Mouse (Mus musculus) kidney, postnatal 0 days (tissue): ENCODE data around the gene 4930402H24Rik. TPM values are rescaled to one million over a fixed set of nuclear protein-coding genes. Genes with fewer than 3 reads are reported as not detected.

ENCODE experiments used
- ATAC-seq: fragments of 200-750 bp; cut with Nextera tagmentation; replicated peaks from 2 replicates; pipeline ENCODE4 v1.8.0; 2017; ENCODE audit warnings: low read depth, moderate number of reproducible peaks, moderate TSS enrichment, moderate library complexity; ENCODE audit not compliant: low FRiP score
- DNase-seq: peaks from one replicate; pipeline ENCODE4 v3.0.0-alpha.2; 2016; ENCODE audit warnings: low spot score
- H3K27ac ChIP-seq: fragments of 300-500 bp; sonication (generic); 2 replicates; pipeline ENCODE4 v1.5.1; 2014; ENCODE audit warnings: mild to moderate bottlenecking
- H3K27me3 ChIP-seq: fragments of 300-500 bp; sonication (generic); 2 replicates; pipeline ENCODE4 v1.6.1; 2014; ENCODE audit warnings: low read length, mixed read lengths; ENCODE audit not compliant: insufficient read depth
- H3K36me3 ChIP-seq: fragments of 300-500 bp; sonication (generic); 2 replicates; pipeline ENCODE4 v1.6.1; 2014; ENCODE audit warnings: low read length, mixed read lengths; ENCODE audit not compliant: insufficient read depth
- H3K4me1 ChIP-seq: fragments of 300-500 bp; sonication (generic); replicated peaks from 2 replicates; pipeline ENCODE4 v1.6.1; 2014; ENCODE audit warnings: antibody characterized with exemption, low read length, mixed read lengths; ENCODE audit not compliant: insufficient read depth
- H3K4me2 ChIP-seq: fragments of 300-500 bp; sonication (generic); 2 replicates; pipeline ENCODE4 v1.6.1; 2014; ENCODE audit warnings: mild to moderate bottlenecking, low read length, moderate library complexity, mixed read lengths
- H3K4me3 ChIP-seq: fragments of 300-500 bp; sonication (generic); replicated peaks from 2 replicates; pipeline ENCODE4 v1.5.1; 2014; ENCODE audit warnings: low read depth, low read length
- H3K9ac ChIP-seq: fragments of 300-500 bp; sonication (generic); 2 replicates; pipeline ENCODE4 v1.6.1; 2014; ENCODE audit warnings: low read depth, low read length
- H3K9me3 ChIP-seq: fragments of 300-500 bp; sonication (generic); replicated peaks from 2 replicates; pipeline ENCODE4 v1.6.1; 2016; ENCODE audit warnings: low read length, inconsistent platforms, mixed read lengths
- CTCF ChIP-seq: IDR thresholded peaks from 2 replicates; pipeline ENCODE4 v1.5.1; 2016; ENCODE audit warnings: antibody characterized with exemption, low read depth, mild to moderate bottlenecking, moderate library complexity
- WGBS: fragments of 180-500 bp; shearing (Covaris S2); extraction: QIAGEN DNeasy Blood & Tissue Kit; methylation state at CpG from one replicate; pipeline ENCODE4 v1.1.7; 2014; 5-methylcytosine and 5-hydroxymethylcytosine counted together
- polyA plus RNA-seq: library from polyadenylated mRNA; unstranded; fragments of >200 nt; fragmentation: Nextera tagmentation; extraction: Ambion mirVana; gene quantifications from 2 replicates; pipeline ENCODE4 v1.2.1, GENCODE M21; 2015

The 4930402H24Rik gene
- polyA plus RNA-seq, 1 experiment from 2014 or later: 19.2 TPM

DNA sequence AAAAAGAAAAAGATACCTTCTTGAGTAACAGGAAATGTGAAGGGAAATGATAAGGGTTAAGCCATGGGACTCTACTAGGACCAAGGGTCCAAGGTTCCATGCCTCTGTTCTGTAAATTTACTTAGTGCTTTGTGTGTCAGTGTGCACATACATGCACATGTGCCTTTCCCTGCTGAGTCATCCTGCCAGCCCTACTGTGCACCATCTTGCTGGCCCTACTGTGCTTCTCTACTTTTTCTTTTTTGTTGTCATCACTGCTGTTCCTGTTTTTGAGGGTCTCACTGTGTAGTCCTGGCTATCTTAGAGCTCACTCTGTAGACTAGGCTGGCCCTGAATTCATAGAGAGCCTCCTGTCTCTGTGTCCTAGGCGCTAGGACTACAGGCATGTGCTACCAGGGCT is 178.5 kb downstream of the 4930402H24Rik start:
- Histone ChIP-seq H3K36me3 (peaks cover 59% of the 10 kb centered on the region), H3K4me1 (no peaks in the 10 kb centered on the region), H3K27me3 (no peaks in the 10 kb centered on the region), H3K9ac (no peak overlapping the region), H3K9me3 (no peaks in the 10 kb centered on the region), H3K27ac (no peak overlapping the region), H3K4me3 (no peak overlapping the region), H3K4me2 (no peak overlapping the region)
- ATAC-seq: no peak
- TF ChIP-seq CTCF: no peak
- no peak for DNase-seq
- 96% methylated on average over 1 of the region's 1 CpGs for WGBS

- Histone ChIP-seq H3K27ac (no peak overlapping the region), H3K9ac (no peak overlapping the region), H3K36me3 (peaks cover 53% of the 10 kb centered on the region), H3K4me1 (no peaks in the 10 kb centered on the region), H3K4me2 (no peak overlapping the region), H3K4me3 (no peak overlapping the region), H3K27me3 (no peaks in the 10 kb centered on the region), H3K9me3 (no peaks in the 10 kb centered on the region)
- DNase-seq: no peak
- no peak for TF ChIP-seq CTCF
- ATAC-seq: no peak
- WGBS: 81% methylated on average over 4 of the region's 4 CpGs
These were observed 181.8 kb downstream of the 4930402H24Rik start for GRCm38 (mm10) chr2:130724369-130724768.

- TF ChIP-seq CTCF: no peak
These were observed 188.3 kb downstream of the 4930402H24Rik start for GRCm38 (mm10) chr2:130717951-130718350.

GRCm38 (mm10) chr2:130707057-130707456 is 199.1 kb downstream of the 4930402H24Rik start:
- H3K27ac ChIP-seq: no peak overlapping the region
- peaks cover 32% of the 10 kb centered on the region for H3K36me3 ChIP-seq
- 0 out of 2 replicates have a peak, but pooled peaks cover 4% of the 10 kb centered on the region for H3K4me1 ChIP-seq
- DNase-seq (no peak), ATAC-seq (no peak)
- no peak overlapping the region for H3K9ac ChIP-seq
- H3K4me3 ChIP-seq: no peak overlapping the region
- no peak overlapping the region for H3K4me2 ChIP-seq
- TF ChIP-seq CTCF: no peak
- WGBS: 60% methylated on average over 10 of the region's 10 CpGs
- H3K9me3 ChIP-seq: no peaks in the 10 kb centered on the region
- no peaks in the 10 kb centered on the region for H3K27me3 ChIP-seq

More at GRCm38 (mm10) chr2:130717951-130718350, 188.3 kb downstream of the 4930402H24Rik start:
- Histone ChIP-seq H3K9me3 (no peaks in the 10 kb centered on the region), H3K4me3 (no peak overlapping the region), H3K4me1 (no peaks in the 10 kb centered on the region), H3K36me3 (peaks cover 43% of the 10 kb centered on the region), H3K4me2 (no peak overlapping the region), H3K9ac (no peak overlapping the region), H3K27ac (no peak overlapping the region), H3K27me3 (no peaks in the 10 kb centered on the region)
- DNase-seq (no peak), ATAC-seq (no peak)
- WGBS: 63% methylated on average over 6 of the region's 6 CpGs

DNA sequence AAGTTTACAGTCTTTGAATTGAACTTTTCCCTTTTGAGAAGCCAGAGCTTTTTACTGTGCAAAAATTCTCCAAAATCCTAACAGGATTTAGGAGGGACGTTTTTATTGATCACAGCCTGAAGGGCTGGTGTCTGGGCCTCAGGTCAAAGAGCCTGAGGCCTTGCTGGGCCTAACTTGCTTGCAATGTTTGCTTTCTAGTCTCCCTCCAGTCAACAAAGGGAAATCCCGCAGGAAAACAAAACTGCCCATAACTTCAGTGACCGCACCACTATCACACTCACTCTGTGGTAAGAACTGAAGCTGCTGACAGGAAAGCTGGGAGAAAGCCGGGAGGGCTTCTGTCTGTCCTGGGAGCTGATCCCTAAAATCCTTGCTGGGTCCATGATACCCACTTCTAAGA is 199.6 kb downstream of the 4930402H24Rik start:
- Histone ChIP-seq H3K4me1 (0 out of 2 replicates have a peak, but pooled peaks cover 4% of the 10 kb centered on the region), H3K9ac (no peak overlapping the region), H3K9me3 (no peaks in the 10 kb centered on the region), H3K4me3 (no peak overlapping the region), H3K27me3 (no peaks in the 10 kb centered on the region), H3K4me2 (no peak overlapping the region), H3K36me3 (peaks cover 28% of the 10 kb centered on the region), H3K27ac (no peak overlapping the region)
- ATAC-seq (no peak), DNase-seq (no peak)
- WGBS: 69% methylated on average over 4 of the region's 4 CpGs
- TF ChIP-seq CTCF: no peak

DNA sequence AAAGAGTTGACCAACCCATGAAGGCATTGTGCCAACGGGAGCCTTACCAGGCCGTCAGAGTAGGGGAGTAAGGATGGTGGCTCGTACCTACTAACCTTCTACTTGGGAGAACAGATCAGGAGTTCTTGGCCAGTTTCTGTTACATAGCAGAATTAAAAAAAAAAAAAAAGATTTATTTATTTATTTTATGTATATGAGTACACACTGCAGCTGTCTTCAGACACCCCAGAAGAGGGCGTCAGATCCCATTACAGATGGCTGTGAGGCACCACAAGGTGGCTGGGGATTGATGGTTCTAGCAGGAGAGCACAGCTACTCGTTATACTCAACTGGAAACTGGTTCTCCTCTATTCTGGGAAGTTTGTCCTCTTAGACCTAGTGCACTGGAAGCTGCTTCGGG is 201.0 kb downstream of the 4930402H24Rik start:
- ATAC-seq (no peak), DNase-seq (no peak)
- no peak overlapping the region for H3K4me3 ChIP-seq
- WGBS: 73% methylated on average over 6 of the region's 6 CpGs
- peak; percentile 46 for TF ChIP-seq CTCF
- H3K9me3 ChIP-seq: no peaks in the 10 kb centered on the region
- 0 out of 2 replicates have a peak, but pooled peaks cover 4% of the 10 kb centered on the region for H3K4me1 ChIP-seq
- no peaks in the 10 kb centered on the region for H3K27me3 ChIP-seq
- H3K4me2 ChIP-seq: no peak overlapping the region
- no peak overlapping the region for H3K9ac ChIP-seq
- no peak overlapping the region for H3K27ac ChIP-seq
- peaks cover 15% of the 10 kb centered on the region for H3K36me3 ChIP-seq
